Mouse (Mus musculus): Measurements from ENCODE around the gene 9030025P20Rik.

DNA sequence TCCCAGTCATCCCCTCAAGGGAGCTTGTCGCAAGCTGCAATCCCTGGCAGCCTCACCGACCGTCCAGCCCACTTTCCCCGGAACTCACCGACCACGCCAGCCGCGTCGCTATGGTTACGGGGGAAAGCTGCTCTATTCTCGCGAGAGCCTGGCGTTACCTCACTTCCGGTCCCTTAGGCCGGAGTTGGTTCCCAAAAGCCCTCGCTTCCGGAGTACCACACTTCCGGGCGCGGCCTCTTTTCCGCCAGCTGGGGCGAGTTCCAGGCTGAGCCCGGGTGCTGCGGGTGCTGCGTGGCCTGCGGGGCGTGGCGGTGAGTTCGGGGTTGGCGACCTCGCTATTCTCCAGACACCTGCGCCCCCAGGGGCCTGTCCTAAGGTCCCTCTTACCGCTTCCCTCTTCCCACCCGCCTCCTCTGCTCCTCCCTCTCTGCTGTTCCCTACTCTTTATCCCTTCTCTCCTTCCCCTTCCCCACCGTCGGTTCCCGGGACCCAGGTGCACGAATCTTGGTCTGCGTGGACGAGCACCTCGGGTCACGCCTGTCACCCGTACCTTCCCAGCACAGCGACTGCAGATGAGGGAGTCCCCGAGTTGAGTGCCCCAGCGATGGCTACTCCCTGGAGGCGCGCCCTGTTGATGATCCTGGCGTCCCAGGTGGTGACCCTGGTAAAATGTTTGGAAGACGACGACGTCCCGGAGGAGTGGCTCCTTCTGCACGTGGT, 35.1 kb upstream of the 9030025P20Rik start, which contains the start of the genes Wdr27 and 1600012H06Rik:
- TF ChIP-seq CTCF (IDR thresholded peaks at IDR 0.05; ENCODE audit: low read depth) (peak; percentile 11; the same call in 1 of the 2 replicates), EP300 (IDR thresholded peaks at IDR 0.05; ENCODE audit: low read depth) (peak; percentile 84)

Measured in liver, embryonic 14.5 days (tissue).